Mouse (Mus musculus) spleen, adult 2 months (tissue): ENCODE results near the gene Nadk2. TPM values are rescaled to one million over a fixed set of nuclear protein-coding genes. Genes with fewer than 3 reads are reported as not detected.
A peak's percentile ranks its signal among the peaks of the same experiment; 100 is the strongest.

Experiments used
- DNase-seq, 2 experiments: peaks; one replicate each; pipeline versions ENCODE4 v3.0.0 to v3.0.0-alpha.2; 2012 to 2021; ENCODE audit warnings: low spot score in 2 of 2, low read depth in 1 of 2
- H3K27ac ChIP-seq: fragments of 200-500 bp; 2 replicates; pipeline ENCODE4 v1.5.1; 2012; ENCODE audit warnings: low read length, inconsistent platforms; ENCODE audit not compliant: insufficient read depth
- H3K27me3 ChIP-seq: fragments of 200-500 bp; 2 replicates; pipeline ENCODE4 v1.6.1; 2012; ENCODE audit warnings: mild to moderate bottlenecking, moderate library complexity, low read length, inconsistent platforms; ENCODE audit not compliant: control insufficient read depth, insufficient read depth
- H3K36me3 ChIP-seq: fragments of 200-500 bp; 2 replicates; pipeline ENCODE4 v1.6.1; 2012; ENCODE audit warnings: mild to moderate bottlenecking, low read length, inconsistent platforms; ENCODE audit not compliant: control insufficient read depth, insufficient read depth
- H3K4me1 ChIP-seq: fragments of 200-500 bp; 2 replicates; pipeline ENCODE4 v1.6.1; 2011; ENCODE audit warnings: inconsistent platforms; ENCODE audit not compliant: control insufficient read depth, insufficient read depth, insufficient read length
- H3K4me3 ChIP-seq: fragments of 200-500 bp; 2 replicates; pipeline ENCODE4 v1.5.1; 2011; ENCODE audit warnings: mild to moderate bottlenecking, inconsistent platforms; ENCODE audit not compliant: insufficient read depth, insufficient read length; ENCODE audit errors: extremely low read depth
- CTCF ChIP-seq: fragments of 200-500 bp; IDR thresholded peaks from 2 replicates; pipeline ENCODE4 v1.5.1; 2011; ENCODE audit warnings: mild to moderate bottlenecking, inconsistent platforms; ENCODE audit not compliant: insufficient read depth, insufficient read length, insufficient replicate concordance; ENCODE audit errors: extremely low read depth
- POLR2A ChIP-seq: fragments of 200-500 bp; IDR thresholded peaks from 2 replicates; pipeline ENCODE4 v1.6.1; 2011; ENCODE audit warnings: low read depth, low read length, inconsistent platforms
- WGBS: fragments of 180-500 bp; shearing (Covaris S2); methylation state at CpG from one replicate; pipeline ENCODE4 v1.1.7; 2018; 5-methylcytosine and 5-hydroxymethylcytosine counted together
- polyA plus RNA-seq: library from polyadenylated mRNA; depleted of rRNA; stranded (reverse); fragments of >200 nt; gene quantifications from 2 replicates; pipeline ENCODE4 v1.2.3, GENCODE M21; 2012; rRNA removed

The Nadk2 gene
- polyA plus RNA-seq, 1 experiment, result 12.9 TPM

DNA sequence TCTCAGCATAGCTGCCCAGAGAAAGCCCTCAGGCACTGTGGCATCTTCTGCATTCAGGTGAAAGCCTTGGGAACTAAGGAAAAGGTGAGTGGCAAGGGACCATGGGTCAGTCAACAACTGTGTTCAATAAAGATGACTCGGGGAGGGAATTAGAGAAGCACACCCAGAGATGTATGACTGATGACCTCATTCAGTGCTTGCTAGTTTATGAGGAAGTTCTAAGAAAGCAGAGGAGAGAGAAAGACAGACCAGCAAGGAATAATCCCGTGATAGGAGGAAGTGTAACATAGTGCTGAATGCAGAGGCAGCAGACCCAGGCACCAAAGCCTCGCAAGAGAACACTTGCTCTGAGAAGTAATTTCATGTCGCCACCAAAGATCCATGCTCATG is 60.4 kb downstream of the Nadk2 start:
- 68% methylated on average over 4 of the region's 4 CpGs for WGBS

DNA sequence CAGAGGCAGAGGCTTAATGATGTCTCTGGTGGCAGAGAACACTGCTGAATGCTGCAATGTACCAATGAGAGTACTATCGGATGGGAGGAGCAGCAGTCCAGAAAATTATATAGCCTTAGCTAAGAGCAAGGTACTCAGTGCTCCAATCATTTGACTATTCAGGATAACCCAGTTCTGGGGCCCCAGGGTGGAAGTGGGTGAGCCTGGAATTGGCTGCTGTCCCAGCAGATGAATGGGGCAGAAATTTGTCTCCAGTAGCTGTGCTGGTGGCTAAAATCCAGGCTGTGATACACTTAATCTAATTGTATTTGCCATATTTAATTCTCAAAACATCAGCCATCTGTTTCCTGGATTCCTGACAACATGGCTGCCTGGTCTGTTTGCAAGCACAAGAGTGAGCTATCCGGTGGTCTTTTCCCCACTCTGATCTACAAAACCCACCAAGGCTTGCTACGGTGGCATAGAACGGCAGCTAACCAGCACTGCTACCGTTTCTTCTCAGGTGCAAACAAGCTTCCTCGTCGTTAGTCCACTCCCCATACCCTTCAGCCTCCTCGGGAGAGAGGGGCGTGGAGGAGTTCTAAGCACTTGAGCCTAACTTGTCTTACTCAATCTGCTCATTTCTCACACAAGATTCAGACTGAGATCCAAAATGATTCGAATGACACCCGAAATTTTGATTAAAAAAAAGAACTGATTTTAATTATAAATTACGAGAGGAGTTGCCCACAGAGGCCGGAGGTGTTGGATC is 61.8 kb downstream of the Nadk2 start:
- TF ChIP-seq CTCF, result no peak
- TF ChIP-seq POLR2A, result no peak

More for the DNA sequence above, 60.4 kb downstream of the Nadk2 start:
- H3K27me3 ChIP-seq, result no peaks in the 10 kb centered on the region
- no peak overlapping the region for H3K4me3 ChIP-seq
- H3K27ac ChIP-seq, result peak overlapping the region; percentile 45
- H3K4me1 ChIP-seq, result no peaks in the 10 kb centered on the region
- no peak for DNase-seq
- no peaks in the 10 kb centered on the region for H3K36me3 ChIP-seq
- TF ChIP-seq POLR2A, result no peak
- no peak for TF ChIP-seq CTCF

DNA sequence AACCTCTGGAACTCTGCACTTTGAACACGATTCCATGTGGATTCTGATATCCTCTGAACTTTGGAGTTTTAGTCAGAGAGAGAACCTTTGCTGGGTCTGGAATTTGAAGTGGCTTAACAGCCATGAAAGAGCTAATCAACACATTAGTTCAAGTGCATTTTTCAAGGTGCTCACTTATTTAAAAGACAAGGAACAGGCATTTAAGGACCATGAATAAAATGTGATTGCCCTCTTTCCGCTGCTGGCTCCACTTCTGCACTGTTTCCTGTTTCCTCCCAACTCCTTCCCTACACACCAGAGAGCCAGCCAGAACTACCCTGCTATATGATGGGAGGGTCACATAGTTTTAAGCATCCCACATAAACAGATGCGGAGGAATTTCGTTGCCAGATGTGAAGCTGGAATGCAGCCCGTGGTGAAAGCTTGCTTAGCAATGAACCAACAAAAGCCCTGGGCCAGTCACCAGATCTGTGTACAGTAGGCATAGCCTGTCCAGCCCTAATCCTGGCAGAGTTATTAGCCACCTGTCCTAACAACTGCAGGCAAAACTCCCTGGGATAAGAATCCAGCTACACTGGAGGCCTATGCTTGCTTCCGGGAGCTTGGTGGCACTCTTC is 63.9 kb downstream of the Nadk2 start:
- no peak overlapping the region for H3K4me3 ChIP-seq
- no peak overlapping the region for H3K27ac ChIP-seq
- WGBS, result 87% methylated on average over 6 of the region's 6 CpGs
- 0 out of 2 replicates have a peak, but pooled peaks cover 4% of the 10 kb centered on the region for H3K4me1 ChIP-seq
- no peaks in the 10 kb centered on the region for H3K27me3 ChIP-seq
- no peaks in the 10 kb centered on the region for H3K36me3 ChIP-seq
- DNase-seq, result no peak
- TF ChIP-seq POLR2A (no peak), CTCF (no peak)

More for the DNA sequence above, 61.8 kb downstream of the Nadk2 start:
- DNase-seq, result no peak
- H3K4me3 ChIP-seq, result no peak overlapping the region
- H3K27ac ChIP-seq, result 0 out of 2 replicates have a peak overlapping the region, but pooled peaks have one; percentile 10
- H3K4me1 ChIP-seq, result no peaks in the 10 kb centered on the region
- 88% methylated on average over 13 of the region's 13 CpGs for WGBS
- H3K36me3 ChIP-seq, result no peaks in the 10 kb centered on the region
- H3K27me3 ChIP-seq, result no peaks in the 10 kb centered on the region

DNA sequence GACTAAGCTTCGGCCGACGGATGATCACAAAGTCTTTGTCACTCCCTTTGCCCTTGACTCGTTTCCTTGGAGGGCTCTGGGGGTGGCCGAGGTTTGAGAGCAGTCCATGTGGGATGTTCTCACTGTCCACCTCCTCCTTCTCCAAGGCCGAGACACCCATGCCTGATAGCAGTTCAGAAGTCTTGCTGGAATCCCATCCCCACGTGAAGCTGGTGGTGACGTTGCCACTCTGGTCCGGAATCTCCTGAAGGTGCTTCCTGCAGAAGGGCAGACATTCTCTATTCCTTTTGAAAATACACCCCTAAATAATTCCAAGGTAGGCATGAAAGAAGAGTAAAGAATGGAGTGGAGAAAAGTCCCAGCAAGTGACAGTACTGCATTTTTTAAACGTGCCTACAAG is 68.4 kb downstream of the Nadk2 start:
- Histone ChIP-seq H3K36me3 (no peaks in the 10 kb centered on the region), H3K4me3 (peak overlapping the region; percentile 26), H3K27ac (no peak overlapping the region), H3K4me1 (peaks cover 4% of the 10 kb centered on the region; the same call in 1 of the 2 replicates), H3K27me3 (no peaks in the 10 kb centered on the region)
- 40% methylated on average over 10 of the region's 10 CpGs for WGBS
- no peak for DNase-seq
- TF ChIP-seq POLR2A, result no peak

DNA sequence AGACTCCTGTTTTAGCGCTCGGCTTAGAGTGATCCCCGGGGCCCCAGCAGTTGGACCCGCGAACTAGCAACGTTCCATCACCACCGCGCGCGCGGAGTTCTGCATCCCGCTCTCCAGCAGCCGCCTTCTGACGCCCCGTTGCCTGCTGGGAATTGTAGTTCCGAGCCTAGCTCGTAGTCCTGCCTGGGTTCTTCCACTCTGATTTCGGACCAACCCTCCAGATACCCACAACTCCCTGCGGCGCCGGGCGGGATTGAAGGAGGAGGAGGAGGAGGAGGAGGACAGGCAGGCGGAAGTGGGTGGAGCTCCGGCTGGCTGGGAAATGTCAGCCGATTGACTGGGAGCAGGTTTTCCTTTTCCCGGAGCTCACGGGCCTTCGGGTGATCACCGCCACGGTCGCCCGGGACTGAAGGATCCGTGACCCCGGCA is 69.2 kb downstream of the Nadk2 start, which contains the start of gene Lmbrd2:
Gene Lmbrd2 (plus strand): TSS at position 299 of the 429 bp plus-strand sequence.
- under 1% methylated on average over 34 of the region's 34 CpGs for whole genome bisulfite sequencing
- DNase-seq, result peak; percentile 81 to 96
- Histone ChIP-seq H3K4me1 (peaks cover 4% of the 10 kb centered on the region; the same call in 1 of the 2 replicates), H3K4me3 (peak within 1 kb of the TSS; percentile 88), H3K27ac (peak within 1 kb of the TSS; percentile 45), H3K36me3 (no peaks in the 10 kb centered on the region), H3K27me3 (no peaks in the 10 kb centered on the region)
- no peak for TF ChIP-seq POLR2A
- no peak for TF ChIP-seq CTCF

DNA sequence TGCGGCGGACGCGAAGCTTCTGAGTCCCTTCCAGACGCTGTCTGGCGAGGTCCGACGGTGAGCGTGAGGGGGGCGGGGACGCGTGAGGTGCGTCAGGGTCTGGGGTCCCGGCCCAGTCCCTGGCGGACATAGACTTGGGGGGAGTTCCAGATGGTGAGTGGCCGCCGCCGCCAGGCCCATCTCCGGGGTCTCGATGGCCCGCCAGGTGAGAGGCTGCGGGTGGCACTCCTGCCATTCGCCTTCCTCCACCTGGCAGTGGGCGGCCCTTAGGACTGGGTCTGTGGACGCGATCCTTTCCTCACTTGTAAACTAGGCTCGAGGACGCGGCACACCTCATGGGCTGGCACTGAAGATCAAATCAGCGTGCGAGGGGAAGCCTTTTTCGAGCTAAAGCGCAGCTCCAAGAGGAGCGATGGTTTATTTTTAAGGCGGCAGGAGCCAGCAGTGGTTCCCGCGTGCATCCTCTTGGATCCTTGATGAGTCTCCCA is 69.7 kb downstream of the Nadk2 start:
- TF ChIP-seq POLR2A, result no peak
- Histone ChIP-seq H3K4me1 (peaks cover 4% of the 10 kb centered on the region; the same call in 1 of the 2 replicates), H3K36me3 (no peaks in the 10 kb centered on the region), H3K27ac (peak overlapping the region; percentile 45), H3K27me3 (no peaks in the 10 kb centered on the region), H3K4me3 (peak overlapping the region; percentile 88)
- under 1% methylated on average over 37 of the region's 37 CpGs for WGBS
- no peak for DNase-seq

DNA sequence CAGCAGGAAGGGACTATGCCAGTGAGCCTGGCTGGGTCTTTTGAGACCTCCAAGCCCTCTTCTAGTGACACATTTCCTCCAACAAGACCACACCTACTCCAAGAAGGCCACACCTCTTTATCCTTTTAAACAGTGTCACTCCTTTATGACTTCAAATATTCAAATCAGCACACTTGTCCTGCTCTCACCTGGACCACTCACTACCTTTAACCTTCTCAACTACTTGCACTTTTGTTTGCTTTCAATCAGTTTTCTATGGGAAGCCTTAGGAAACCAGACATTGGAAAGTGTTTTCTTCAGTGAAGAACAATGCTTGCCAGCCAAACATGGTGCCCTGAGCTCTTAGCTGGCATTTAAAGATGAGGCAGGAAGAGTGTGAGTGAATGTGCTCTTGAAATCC is 84.3 kb downstream of the Nadk2 start, which contains the start of gene Skp2:
Gene Skp2 (minus strand): TSS at position 101 of the 400 bp plus-strand sequence.
- Histone ChIP-seq H3K27me3 (no peaks in the 10 kb centered on the region), H3K4me1 (no peaks in the 10 kb centered on the region), H3K36me3 (peaks cover 9% of the 10 kb centered on the region), H3K4me3 (no peak within 1 kb of the TSS), H3K27ac (no peak within 1 kb of the TSS)
- TF ChIP-seq CTCF, result no peak
- DNase-seq, result no peak

Other genes with a start within 250 kb of the Nadk2 start
- gene Ranbp3l, start 103.3 kb upstream of the Nadk2 start, polyA plus RNA-seq, result 0.07 and 0.14 TPM in 2 replicates
- 5.4 and 5.6 TPM in 2 replicates for gene Lmbrd2, start 69.3 kb downstream of the Nadk2 start, polyA plus RNA-seq
- 2.5 TPM in 2 replicates for gene Skp2, start 84.2 kb downstream of the Nadk2 start, polyA plus RNA-seq
- 0.04 TPM in 1 of 2 replicates, not detected in the other for gene Ugt3a1, start 205.6 kb downstream of the Nadk2 start, polyA plus RNA-seq